Mouse (Mus musculus) Muller cell, postnatal 12 days (primary cell): ENCODE results near the gene Gale.
"Not testable (repeated sequence)": the region's sequence is repeated elsewhere in the genome, so short reads cannot be mapped to it uniquely, and the experiment has no call there.

Experiments used
- DNase-seq: peaks from one replicate; pipeline ENCODE4 v3.0.0-alpha.2; 2015; ENCODE audit errors: inconsistent ontology term

Gene Gale

GRCm38 (mm10) chr4:135969070-135969750 is 5.7 kb downstream of the Gale start:
- no peak for DNase-seq

GRCm38 (mm10) chr4:135970585-135970984 is 7.1 kb downstream of the Gale start:
- DNase-seq = no peak

- DNase-seq = no peak
These were observed 8.5 kb downstream of the Gale start for GRCm38 (mm10) chr4:135971805-135972555.

- peak; percentile 82 for DNase-seq
These were observed 9.0 kb downstream of the Gale start, which contains the start of gene Lypla2 for GRCm38 (mm10) chr4:135972556-135972906. TSS of gene Lypla2 (minus strand) at chr4:135972626.

GRCm38 (mm10) chr4:135972911-135973811 is 9.6 kb downstream of the Gale start:
- DNase-seq = peak; percentile 79

- no peak for DNase-seq
These were observed 12.6 kb downstream of the Gale start for GRCm38 (mm10) chr4:135976146-135976545.

- DNase-seq = not testable (repeated sequence)
These were observed 16.7 kb downstream of the Gale start for GRCm38 (mm10) chr4:135980223-135980622.

- DNase-seq = no peak
These were observed 18.1 kb downstream of the Gale start for GRCm38 (mm10) chr4:135981524-135982063.

GRCm38 (mm10) chr4:135984556-135984955 is 21.0 kb downstream of the Gale start:
- no peak for DNase-seq

GRCm38 (mm10) chr4:135985193-135985592 is 21.7 kb downstream of the Gale start:
- DNase-seq = no peak

- no peak for DNase-seq
These were observed 22.2 kb downstream of the Gale start for GRCm38 (mm10) chr4:135985769-135986168.

GRCm38 (mm10) chr4:135986301-135986942 is 22.9 kb downstream of the Gale start:
- no peak for DNase-seq

GRCm38 (mm10) chr4:135986943-135987710 is 23.6 kb downstream of the Gale start, which contains the start of gene Pithd1:
TSS of gene Pithd1 (minus strand) at chr4:135987264.
- DNase-seq = peak; percentile 93

GRCm38 (mm10) chr4:135987714-135988113 is 24.2 kb downstream of the Gale start:
- DNase-seq = no peak

GRCm38 (mm10) chr4:135993941-135994340 is 30.4 kb downstream of the Gale start:
- DNase-seq = no peak

- DNase-seq = no peak
These were observed 31.6 kb downstream of the Gale start for GRCm38 (mm10) chr4:135995118-135995517.

- no peak for DNase-seq
These were observed 40.7 kb downstream of the Gale start for GRCm38 (mm10) chr4:136004107-136004675.

GRCm38 (mm10) chr4:136004921-136005320 is 41.4 kb downstream of the Gale start:
- DNase-seq = no peak

- DNase-seq = no peak
These were observed 43.3 kb downstream of the Gale start for GRCm38 (mm10) chr4:136006821-136007220.

GRCm38 (mm10) chr4:136008782-136009447 is 45.4 kb downstream of the Gale start:
- DNase-seq = no peak
